8 mouse cellular contexts compared by ENCODE assay signal in genomic region chr11:94978947-94979346, GRCm38 (mm10). TPM values are rescaled to one million over a fixed set of nuclear protein-coding genes. Genes with fewer than 3 reads are reported as not detected.
DNase-seq lines count a peak whose midpoint lies in the region; ATAC-seq and TF ChIP-seq lines count a peak whose summit lies in the region.

No protein-coding gene starts in this region.

- ATAC-seq in embryonic facial prominence, embryonic 12.5 days (ENCODE audit: insufficient number of reproducible peaks, insufficient read depth, low FRiP score, low TSS enrichment): peak; percentile 88
- ATAC-seq in midbrain, embryonic 13.5 days: peak; percentile 97

- DNase-seq in 3134 (ENCODE audit: extremely low read depth, insufficient read length, low spot score): peak; percentile 89
- DNase-seq in adrenal gland, postnatal 25 days: peak; percentile 98
- DNase-seq in heart, adult 18-20 months: peak; percentile 98
- DNase-seq in kidney, adult 18-20 months: peak; percentile 95
- peak; percentile 99 for DNase-seq in limb, embryonic 10.5 days (ENCODE audit: low spot score)

- peak overlapping the region; percentile 45 for H3K9ac ChIP-seq in embryonic facial prominence, embryonic 12.5 days
- H3K9ac ChIP-seq in midbrain, embryonic 13.5 days (replicated peaks): peak overlapping the region; percentile 53

- H3K36me3 ChIP-seq in embryonic facial prominence, embryonic 12.5 days: no peaks in the 10 kb centered on the region
- no peaks in the 10 kb centered on the region for H3K36me3 ChIP-seq in limb, embryonic 10.5 days
- H3K36me3 ChIP-seq in midbrain, embryonic 13.5 days: no peaks in the 10 kb centered on the region
- no peaks in the 10 kb centered on the region for H3K36me3 ChIP-seq in small intestine, adult 2 months (ENCODE audit: control insufficient read depth, insufficient read depth, low read length)

- H3K27me3 ChIP-seq in embryonic facial prominence, embryonic 12.5 days: no peaks in the 10 kb centered on the region
- H3K27me3 ChIP-seq in limb, embryonic 10.5 days (ENCODE audit: low read depth, poor library complexity, severe bottlenecking): no peaks in the 10 kb centered on the region
- H3K27me3 ChIP-seq in midbrain, embryonic 13.5 days: no peaks in the 10 kb centered on the region
- H3K27me3 ChIP-seq in small intestine, adult 2 months (ENCODE audit: control insufficient read depth, insufficient read depth, low read length): no peaks in the 10 kb centered on the region

- no peak for TF ChIP-seq POLR2A in small intestine, adult 2 months (IDR thresholded peaks at IDR 0.05; ENCODE audit: low read depth, low read length)

- H3K9me3 ChIP-seq in embryonic facial prominence, embryonic 12.5 days: no peaks in the 10 kb centered on the region
- H3K9me3 ChIP-seq in limb, embryonic 10.5 days (replicated peaks): no peaks in the 10 kb centered on the region
- no peaks in the 10 kb centered on the region for H3K9me3 ChIP-seq in midbrain, embryonic 13.5 days

- peak; percentile 98; the same call in 1 of the 2 replicates for TF ChIP-seq CTCF in small intestine, adult 2 months (IDR thresholded peaks at IDR 0.05; ENCODE audit: extremely low read depth, insufficient read length, insufficient replicate concordance, low read depth, low read length)

- peak overlapping the region; percentile 48 for H3K4me2 ChIP-seq in embryonic facial prominence, embryonic 12.5 days (replicated peaks)
- peak overlapping the region; percentile 44 for H3K4me2 ChIP-seq in midbrain, embryonic 13.5 days (replicated peaks)

- WGBS in embryonic facial prominence, embryonic 12.5 days: under 1% methylated on average over 20 of the region's 20 CpGs
- under 1% methylated on average over 20 of the region's 20 CpGs for WGBS in limb, embryonic 10.5 days
- WGBS in midbrain, embryonic 13.5 days: under 1% methylated on average over 20 of the region's 20 CpGs
- under 1% methylated on average over 20 of the region's 20 CpGs for WGBS in small intestine, adult 2 months

- H3K27ac ChIP-seq in embryonic facial prominence, embryonic 12.5 days: 0 out of 2 replicates have a peak overlapping the region, but pooled peaks have one; percentile 54
- peak overlapping the region; percentile 83 for H3K27ac ChIP-seq in limb, embryonic 10.5 days
- H3K27ac ChIP-seq in midbrain, embryonic 13.5 days: peak overlapping the region; percentile 88
- H3K27ac ChIP-seq in small intestine, adult 2 months (ENCODE audit: insufficient read depth, low read depth, low read length): no peak overlapping the region

- peaks cover 4% of the 10 kb centered on the region; the same call in 1 of the 2 replicates for H3K4me1 ChIP-seq in embryonic facial prominence, embryonic 12.5 days
- H3K4me1 ChIP-seq in limb, embryonic 10.5 days: peaks cover 21% of the 10 kb centered on the region
- H3K4me1 ChIP-seq in midbrain, embryonic 13.5 days (replicated peaks): peaks cover 13% of the 10 kb centered on the region
- H3K4me1 ChIP-seq in small intestine, adult 2 months (ENCODE audit: control insufficient read depth, insufficient read depth, insufficient read length, low read length): no peaks in the 10 kb centered on the region

- peak overlapping the region; percentile 28 for H3K4me3 ChIP-seq in embryonic facial prominence, embryonic 12.5 days
- H3K4me3 ChIP-seq in limb, embryonic 10.5 days: peak overlapping the region; percentile 38
- peak overlapping the region; percentile 23 for H3K4me3 ChIP-seq in midbrain, embryonic 13.5 days (replicated peaks)
- peak overlapping the region; percentile 25 for H3K4me3 ChIP-seq in small intestine, adult 2 months (ENCODE audit: low read depth, low read length)

RNA-seq across cellular contexts. Expression of gene Sgca, which starts 2.8 kb away (rescaled TPM):
- not detected in 2 replicates for total RNA-seq in adrenal gland, postnatal 25 days (2021)
- polyA plus RNA-seq in embryonic facial prominence, embryonic 12.5 days (2016; fragmentation: Nextera tagmentation; extraction: Ambion mirVana): 1.5 and 1.8 TPM in 2 replicates
- 100 to 1,000 TPM; 182 to 184 TPM for total RNA-seq in heart, adult 18-20 months (2021)
- polyA plus RNA-seq in limb, embryonic 10.5 days (2016; fragmentation: Nextera tagmentation; extraction: Ambion mirVana): 0.23 TPM in 1 of 2 replicates, not detected in the other
- polyA plus RNA-seq in midbrain, embryonic 13.5 days (2015; fragmentation: Nextera tagmentation; extraction: Ambion mirVana): 0.17 TPM in 1 of 2 replicates, not detected in the other
- 1.7 and 3.7 TPM in 2 replicates for polyA plus RNA-seq in small intestine, adult 2 months (2012; rRNA removed)

RNA-seq across cellular contexts. Expression of gene Hils1, which starts 11.6 kb away (rescaled TPM):
- total RNA-seq in adrenal gland, postnatal 25 days (2021): not detected in 2 replicates
- not detected in 2 replicates for polyA plus RNA-seq in embryonic facial prominence, embryonic 12.5 days (2016; fragmentation: Nextera tagmentation; extraction: Ambion mirVana)
- not detected for total RNA-seq in heart, adult 18-20 months (2021)
- polyA plus RNA-seq in limb, embryonic 10.5 days (2016; fragmentation: Nextera tagmentation; extraction: Ambion mirVana): not detected in 2 replicates
- not detected in 2 replicates for polyA plus RNA-seq in midbrain, embryonic 13.5 days (2015; fragmentation: Nextera tagmentation; extraction: Ambion mirVana)
- polyA plus RNA-seq in small intestine, adult 2 months (2012; rRNA removed): 0.14 TPM in 1 of 2 replicates, not detected in the other

RNA-seq across cellular contexts. Expression of gene Ppp1r9b, which starts 11.9 kb away (rescaled TPM):
- 125 and 146 TPM in 2 replicates for total RNA-seq in adrenal gland, postnatal 25 days (2021)
- 14.4 TPM in 2 replicates for polyA plus RNA-seq in embryonic facial prominence, embryonic 12.5 days (2016; fragmentation: Nextera tagmentation; extraction: Ambion mirVana)
- 10 to 100 TPM; 44.8 to 47.2 TPM for total RNA-seq in heart, adult 18-20 months (2021)
- 9.9 and 10.8 TPM in 2 replicates for polyA plus RNA-seq in limb, embryonic 10.5 days (2016; fragmentation: Nextera tagmentation; extraction: Ambion mirVana)
- 17.4 and 17.8 TPM in 2 replicates for polyA plus RNA-seq in midbrain, embryonic 13.5 days (2015; fragmentation: Nextera tagmentation; extraction: Ambion mirVana)
- 17.0 and 29.4 TPM in 2 replicates for polyA plus RNA-seq in small intestine, adult 2 months (2012; rRNA removed)

RNA-seq across cellular contexts. Expression of gene Samd14, which starts 30.7 kb away (rescaled TPM):
- 3.0 and 4.4 TPM in 2 replicates for total RNA-seq in adrenal gland, postnatal 25 days (2021)
- 50.3 and 50.9 TPM in 2 replicates for polyA plus RNA-seq in embryonic facial prominence, embryonic 12.5 days (2016; fragmentation: Nextera tagmentation; extraction: Ambion mirVana)
- 1 to 10 TPM; 1.1 to 1.9 TPM for total RNA-seq in heart, adult 18-20 months (2021)
- 29.7 and 39.2 TPM in 2 replicates for polyA plus RNA-seq in limb, embryonic 10.5 days (2016; fragmentation: Nextera tagmentation; extraction: Ambion mirVana)
- 123 and 141 TPM in 2 replicates for polyA plus RNA-seq in midbrain, embryonic 13.5 days (2015; fragmentation: Nextera tagmentation; extraction: Ambion mirVana)
- polyA plus RNA-seq in small intestine, adult 2 months (2012; rRNA removed): 3.3 and 7.2 TPM in 2 replicates

RNA-seq across cellular contexts. Expression of gene Col1a1, which starts 42.9 kb away (rescaled TPM):
- 74.0 and 116 TPM in 2 replicates for total RNA-seq in adrenal gland, postnatal 25 days (2021)
- 512 and 623 TPM in 2 replicates for polyA plus RNA-seq in embryonic facial prominence, embryonic 12.5 days (2016; fragmentation: Nextera tagmentation; extraction: Ambion mirVana)
- total RNA-seq in heart, adult 18-20 months (2021): 10 to 100 TPM; 43.0 to 53.3 TPM
- 81.4 and 104 TPM in 2 replicates for polyA plus RNA-seq in limb, embryonic 10.5 days (2016; fragmentation: Nextera tagmentation; extraction: Ambion mirVana)
- 51.5 and 68.9 TPM in 2 replicates for polyA plus RNA-seq in midbrain, embryonic 13.5 days (2015; fragmentation: Nextera tagmentation; extraction: Ambion mirVana)
- polyA plus RNA-seq in small intestine, adult 2 months (2012; rRNA removed): 49.0 and 51.1 TPM in 2 replicates
